Mouse (Mus musculus) heart, postnatal 0 days (tissue): Measurements from ENCODE around the gene Sdk2.

ENCODE experiments used
- CTCF ChIP-seq: IDR thresholded peaks from 2 replicates; pipeline ENCODE4 v1.5.1; 2016; ENCODE audit warnings: antibody characterized with exemption, control low read depth, low read depth
- EP300 ChIP-seq: IDR thresholded peaks from 2 replicates; pipeline ENCODE4 v1.6.1; 2016; ENCODE audit warnings: antibody characterized with exemption, low read depth

GRCm38 (mm10) chr11:113972517-113972872 lies 94.4 kb downstream of the Sdk2 start:
- TF ChIP-seq CTCF: no peak
- no peak for TF ChIP-seq EP300
